ENCODE assay signal across 17 mouse cellular contexts in genomic region chr15:100718572-100718971, GRCm38 (mm10). TPM values are rescaled to one million over a fixed set of nuclear protein-coding genes. Genes with fewer than 3 reads are reported as not detected.
A peak's percentile ranks its signal among the peaks of the same experiment; 100 is the strongest.
DNase-seq lines count a peak whose midpoint lies in the region; ATAC-seq and TF ChIP-seq lines count a peak whose summit lies in the region.
"Had no signal": no experiment of that assay in that cellular context is flagged by ENCODE, and none has a peak within 500 bp of the region (broad histone marks: within the 10 kb centered on the region; RNA-seq: fewer than 3 reads in every experiment).

No protein-coding gene starts in this region.

- H3K4me1 ChIP-seq in liver, embryonic 14.5 days (replicated peaks; ENCODE audit: control insufficient read depth in 2 of 2, insufficient read depth in 2 of 2, low read length in 1 of 2) = no peaks in the 10 kb centered on the region
- H3K4me1 ChIP-seq in liver, embryonic 11.5 days (replicated peaks; ENCODE audit: control insufficient read depth, insufficient read depth, low read length) = peaks cover 6% of the 10 kb centered on the region
- H3K4me1 ChIP-seq: hindbrain, embryonic 15.5 days; neural tube, embryonic 12.5 days had no signal

- no peak overlapping the region for H3K4me2 ChIP-seq in liver, embryonic 14.5 days (ENCODE audit: low read depth)
- no peak overlapping the region for H3K4me2 ChIP-seq in liver, embryonic 11.5 days
- H3K4me2 ChIP-seq: hindbrain, embryonic 15.5 days; midbrain, embryonic 11.5 days; neural tube, embryonic 12.5 days; stomach, embryonic 15.5 days had no signal

- no peak overlapping the region for H3K9ac ChIP-seq in liver, embryonic 14.5 days (replicated peaks)
- no peak overlapping the region for H3K9ac ChIP-seq in liver, embryonic 11.5 days (ENCODE audit: low read depth, low read length)
- H3K9ac ChIP-seq: hindbrain, embryonic 15.5 days; neural tube, embryonic 12.5 days; stomach, embryonic 15.5 days had no signal

- DNase-seq in adrenal gland, postnatal 14 days = peak; percentile 24
- DNase-seq in adrenal gland, adult 18-20 months (ENCODE audit: low spot score in 2 of 2) = no peak
- DNase-seq in liver, embryonic 14.5 days (ENCODE audit: low read depth in 3 of 3, low spot score in 3 of 3) = no peak
- DNase-seq in liver, embryonic 11.5 days (ENCODE audit: low spot score) = no peak
- peak; percentile 50 for DNase-seq in 416B (ENCODE audit: low read depth)
- peak; percentile 55 for DNase-seq in T-cell, adult 2 months (ENCODE audit: low spot score)
- no peak for DNase-seq in urinary bladder, postnatal 4 days (ENCODE audit: low spot score in 2 of 2)
- no peak for DNase-seq in heart, postnatal 4 days
- DNase-seq: cerebellum, postnatal 10 days; gastrocnemius, postnatal 10 days; kidney, postnatal 4 days; right cerebral cortex, adult 18-20 months had no signal

- ATAC-seq in liver, embryonic 14.5 days (ENCODE audit: insufficient read depth) = no peak
- ATAC-seq in liver, embryonic 11.5 days (replicated peaks; ENCODE audit: low FRiP score) = no peak

- H3K9me3 ChIP-seq in liver, embryonic 14.5 days (ENCODE audit: control insufficient read depth, low read length) = no peaks in the 10 kb centered on the region
- H3K9me3 ChIP-seq in liver, embryonic 11.5 days (ENCODE audit: control insufficient read depth, low read length) = no peaks in the 10 kb centered on the region
- H3K9me3 ChIP-seq: forebrain, embryonic 10.5 days; hindbrain, embryonic 15.5 days; neural tube, embryonic 12.5 days; stomach, embryonic 15.5 days had no signal

- no peak overlapping the region for H3K27ac ChIP-seq in liver, embryonic 14.5 days
- H3K27ac ChIP-seq in liver, embryonic 11.5 days (ENCODE audit: low read depth, low read length) = no peak overlapping the region
- H3K27ac ChIP-seq: forebrain, embryonic 10.5 days; hindbrain, embryonic 15.5 days; neural tube, embryonic 12.5 days; stomach, embryonic 15.5 days had no signal

- TF ChIP-seq CTCF in liver, embryonic 14.5 days (IDR thresholded peaks at IDR 0.05; ENCODE audit: low read depth) = peak; percentile 70

- no peaks in the 10 kb centered on the region for H3K27me3 ChIP-seq in liver, embryonic 14.5 days (ENCODE audit: control insufficient read depth, insufficient read depth, low read length)
- H3K27me3 ChIP-seq in liver, embryonic 11.5 days (replicated peaks; ENCODE audit: control insufficient read depth, insufficient read depth, low read length) = peaks cover under 1% of the 10 kb centered on the region; the same call in 1 of the 2 replicates
- H3K27me3 ChIP-seq: hindbrain, embryonic 15.5 days; neural tube, embryonic 12.5 days; stomach, embryonic 15.5 days had no signal

- H3K36me3 ChIP-seq in liver, embryonic 14.5 days (replicated peaks; ENCODE audit: control insufficient read depth, insufficient read depth, low read depth) = no peaks in the 10 kb centered on the region
- no peaks in the 10 kb centered on the region for H3K36me3 ChIP-seq in liver, embryonic 11.5 days (ENCODE audit: control insufficient read depth, insufficient read depth, low read length)
- H3K36me3 ChIP-seq: forebrain, embryonic 10.5 days; hindbrain, embryonic 15.5 days; neural tube, embryonic 12.5 days; stomach, embryonic 15.5 days had no signal

- TF ChIP-seq EP300 in liver, embryonic 14.5 days (IDR thresholded peaks at IDR 0.05; ENCODE audit: low read depth) = no peak

- WGBS in liver, embryonic 14.5 days (ENCODE audit: insufficient replicate concordance) = 71% methylated on average over 11 of the region's 11 CpGs
- 77% methylated on average over 11 of the region's 11 CpGs for WGBS in liver, embryonic 11.5 days

- no peak overlapping the region for H3K4me3 ChIP-seq in liver, embryonic 14.5 days (ENCODE audit: insufficient read depth in 1 of 2, low read depth in 2 of 2, low read length in 2 of 2)
- H3K4me3 ChIP-seq in liver, embryonic 11.5 days (ENCODE audit: low read depth, low read length) = no peak overlapping the region
- H3K4me3 ChIP-seq: forebrain, embryonic 10.5 days; hindbrain, embryonic 15.5 days; neural tube, embryonic 12.5 days; stomach, embryonic 15.5 days had no signal

RNA-seq across cellular contexts. Expression of gene Galnt6, which starts 10.6 kb away (rescaled TPM):
- 8.1 and 11.9 TPM in 2 replicates for total RNA-seq in adrenal gland, postnatal 14 days (2021)
- 1 to 10 TPM; 4.2 to 5.6 TPM for total RNA-seq in adrenal gland, adult 18-20 months (2021)
- polyA plus RNA-seq in liver, embryonic 14.5 days (2012; rRNA removed) = 0.36 and 0.47 TPM in 2 replicates
- polyA plus RNA-seq in liver, embryonic 14.5 days (2014; fragmentation: Nextera tagmentation; extraction: Ambion mirVana) = 0.73 and 0.84 TPM in 2 replicates
- polyA plus RNA-seq in liver, embryonic 11.5 days (2014; fragmentation: Nextera tagmentation; extraction: Ambion mirVana) = 1.2 and 1.6 TPM in 2 replicates
- total RNA-seq in heart, postnatal 4 days (2021) = 1 to 10 TPM; 1.3 to 1.6 TPM
- polyA plus RNA-seq: forebrain, embryonic 10.5 days had no signal

RNA-seq across cellular contexts. Expression of gene Cela1, which starts 30.9 kb away (rescaled TPM):
- total RNA-seq in adrenal gland, postnatal 14 days (2021) = 26.1 and 32.9 TPM in 2 replicates
- total RNA-seq in adrenal gland, adult 18-20 months (2021) = 10 to 100 TPM; 46.7 to 87.1 TPM
- 8.1 and 9.5 TPM in 2 replicates for polyA plus RNA-seq in liver, embryonic 14.5 days (2012; rRNA removed)
- polyA plus RNA-seq in liver, embryonic 14.5 days (2014; fragmentation: Nextera tagmentation; extraction: Ambion mirVana) = 11.5 and 13.8 TPM in 2 replicates
- polyA plus RNA-seq in liver, embryonic 11.5 days (2014; fragmentation: Nextera tagmentation; extraction: Ambion mirVana) = 10.5 and 13.7 TPM in 2 replicates
- total RNA-seq in heart, postnatal 4 days (2021) = not detected

RNA-seq across cellular contexts. Expression of gene Slc4a8, which starts 43.0 kb away (rescaled TPM):
- total RNA-seq in adrenal gland, postnatal 14 days (2021) = 10.4 and 14.6 TPM in 2 replicates
- 1 to 10 TPM; 3.9 to 6.1 TPM for total RNA-seq in adrenal gland, adult 18-20 months (2021)
- 0.15 and 0.16 TPM in 2 replicates for polyA plus RNA-seq in liver, embryonic 14.5 days (2012; rRNA removed)
- polyA plus RNA-seq in liver, embryonic 14.5 days (2014; fragmentation: Nextera tagmentation; extraction: Ambion mirVana) = 0.30 and 0.55 TPM in 2 replicates
- 1.5 TPM in 2 replicates for polyA plus RNA-seq in liver, embryonic 11.5 days (2014; fragmentation: Nextera tagmentation; extraction: Ambion mirVana)
- total RNA-seq in heart, postnatal 4 days (2021) = 1 to 10 TPM; 2.4 to 2.5 TPM

RNA-seq across cellular contexts. Expression of gene Bin2, which starts 49.2 kb away (rescaled TPM):
- 3.6 and 14.8 TPM in 2 replicates for total RNA-seq in adrenal gland, postnatal 14 days (2021)
- 1 to 10 TPM; 1.8 to 4.3 TPM for total RNA-seq in adrenal gland, adult 18-20 months (2021)
- polyA plus RNA-seq in liver, embryonic 14.5 days (2012; rRNA removed) = 16.5 and 17.5 TPM in 2 replicates
- polyA plus RNA-seq in liver, embryonic 14.5 days (2014; fragmentation: Nextera tagmentation; extraction: Ambion mirVana) = 12.7 and 15.2 TPM in 2 replicates
- polyA plus RNA-seq in liver, embryonic 11.5 days (2014; fragmentation: Nextera tagmentation; extraction: Ambion mirVana) = 56.6 and 62.1 TPM in 2 replicates
- total RNA-seq in heart, postnatal 4 days (2021) = 1 to 10 TPM; 1.6 to 2.0 TPM

Comparison
In these comparisons a context has a peak if more than half of its experiments do, and no peak if none do; other contexts are left out.
1. DNase-seq: peak in adrenal gland, postnatal 14 days (single experiment), 416B (single experiment) and T-cell, adult 2 months (single experiment); none in adrenal gland, adult 18-20 months (0 of 2), liver, embryonic 14.5 days (0 of 3), liver, embryonic 11.5 days (single experiment), urinary bladder, postnatal 4 days (0 of 2) and heart, postnatal 4 days (single experiment).
2. RNA of gene Cela1, which starts 30.9 kb away (total RNA-seq): 46.7 to 87.1 TPM in adrenal gland, adult 18-20 months and 26.1 to 32.9 TPM in adrenal gland, postnatal 14 days; not detected in heart, postnatal 4 days; every median in the first group is over 10 times any median in the second.